Comparison of ENCODE assay signal across 19 mouse cellular contexts in genomic region chr5:43113405-43114119, GRCm38 (mm10).
A peak's percentile ranks its signal among the peaks of the same experiment; 100 is the strongest.
DNase-seq lines count a peak whose midpoint lies in the region; ATAC-seq and TF ChIP-seq lines count a peak whose summit lies in the region.
"Had no signal": no experiment of that assay in that cellular context is flagged by ENCODE, and none has a peak within 500 bp of the region (broad histone marks: within the 10 kb centered on the region; RNA-seq: fewer than 3 reads in every experiment).

No protein-coding gene starts in this region.

- no peak for ATAC-seq in heart, embryonic 15.5 days (replicated peaks; ENCODE audit: insufficient number of reproducible peaks, insufficient read depth, low FRiP score, low read depth)

- H3K4me2 ChIP-seq in heart, embryonic 15.5 days, result peak overlapping the region; percentile 47
- H3K4me2 ChIP-seq: hindbrain, embryonic 13.5 days; limb, embryonic 15.5 days; lung, embryonic 15.5 days had no signal

- no peaks in the 10 kb centered on the region for H3K9me3 ChIP-seq in heart, embryonic 15.5 days (replicated peaks)
- H3K9me3 ChIP-seq in ES-Bruce4 (replicated peaks; ENCODE audit: control insufficient read depth, insufficient read depth, low read length, poor library complexity, severe bottlenecking), result peaks cover 9% of the 10 kb centered on the region
- H3K9me3 ChIP-seq: forebrain, embryonic 10.5 days; hindbrain, embryonic 13.5 days; limb, embryonic 15.5 days; lung, embryonic 15.5 days; midbrain, embryonic 10.5 days had no signal

- no peak for TF ChIP-seq POLR2A in ES-Bruce4 (IDR thresholded peaks at IDR 0.05; ENCODE audit: insufficient read depth, low read length)

- 50% methylated on average over 12 of the region's 12 CpGs for WGBS in heart, embryonic 15.5 days

- H3K27me3 ChIP-seq in heart, embryonic 15.5 days, result no peaks in the 10 kb centered on the region
- H3K27me3 ChIP-seq in ES-Bruce4 (ENCODE audit: control insufficient read depth, insufficient read depth, low read length, poor library complexity, severe bottlenecking), result no peaks in the 10 kb centered on the region
- H3K27me3 ChIP-seq: hindbrain, embryonic 13.5 days; limb, embryonic 15.5 days; lung, embryonic 15.5 days had no signal

- no peak for DNase-seq in heart, adult 9 months (ENCODE audit: low spot score in 2 of 2)
- DNase-seq in A20 (ENCODE audit: low read depth, low spot score), result peak; percentile 20
- peak; percentile 48 for DNase-seq in adrenal gland, adult 8-10 months
- no peak for DNase-seq in lung, postnatal 10 days
- no peak for DNase-seq in urinary bladder, adult 18-20 months (ENCODE audit: low spot score in 2 of 2)
- DNase-seq: cerebellum, postnatal 25 days; gastrocnemius, postnatal 36 days; kidney, adult 9 months; right cerebral cortex, adult 18-20 months; spleen, adult 18-20 months had no signal

- H3K27ac ChIP-seq in heart, embryonic 15.5 days, result 0 out of 2 replicates have a peak overlapping the region, but pooled peaks have one; percentile 14
- no peak overlapping the region for H3K27ac ChIP-seq in ES-Bruce4 (ENCODE audit: insufficient read depth, low read length)
- H3K27ac ChIP-seq: forebrain, embryonic 10.5 days; hindbrain, embryonic 13.5 days; layer of hippocampus, adult 2 months; limb, embryonic 15.5 days; lung, embryonic 15.5 days; midbrain, embryonic 10.5 days had no signal

- H3K4me3 ChIP-seq in heart, embryonic 15.5 days, result no peak overlapping the region
- no peak overlapping the region for H3K4me3 ChIP-seq in ES-Bruce4 (ENCODE audit: low read depth, low read length)
- H3K4me3 ChIP-seq: forebrain, embryonic 10.5 days; hindbrain, embryonic 13.5 days; layer of hippocampus, adult 2 months; limb, embryonic 15.5 days; lung, embryonic 15.5 days; midbrain, embryonic 10.5 days; myocyte had no signal

- TF ChIP-seq CTCF in ES-Bruce4 (IDR thresholded peaks at IDR 0.05; ENCODE audit: low read depth, low read length), result no peak

- H3K36me3 ChIP-seq in heart, embryonic 15.5 days, result no peaks in the 10 kb centered on the region
- no peaks in the 10 kb centered on the region for H3K36me3 ChIP-seq in ES-Bruce4 (ENCODE audit: control insufficient read depth, insufficient read depth, low read length, poor library complexity, severe bottlenecking)
- H3K36me3 ChIP-seq: forebrain, embryonic 10.5 days; hindbrain, embryonic 13.5 days; limb, embryonic 15.5 days; lung, embryonic 15.5 days; midbrain, embryonic 10.5 days had no signal

- H3K9ac ChIP-seq in heart, embryonic 15.5 days, result no peak overlapping the region
- no peak overlapping the region for H3K9ac ChIP-seq in ES-Bruce4 (ENCODE audit: low read depth, poor library complexity, severe bottlenecking)
- H3K9ac ChIP-seq: hindbrain, embryonic 13.5 days; limb, embryonic 15.5 days; lung, embryonic 15.5 days had no signal

- peaks cover 3% of the 10 kb centered on the region; the same call in 1 of the 2 replicates for H3K4me1 ChIP-seq in heart, embryonic 15.5 days (replicated peaks)
- peaks cover 2% of the 10 kb centered on the region for H3K4me1 ChIP-seq in ES-Bruce4 (ENCODE audit: control insufficient read depth, insufficient read depth, low read length)
- H3K4me1 ChIP-seq: forebrain, embryonic 10.5 days; hindbrain, embryonic 13.5 days; lung, embryonic 15.5 days; midbrain, embryonic 10.5 days had no signal

- TF ChIP-seq EP300 in ES-Bruce4 (IDR thresholded peaks at IDR 0.05; ENCODE audit: insufficient read depth, low read depth, low read length), result peak; percentile 74

Comparison
In these comparisons a context has a peak if more than half of its experiments do, and no peak if none do; other contexts are left out.
1. DNase-seq: peak in A20 (single experiment) and adrenal gland, adult 8-10 months (single experiment); none in heart, adult 9 months (0 of 2), lung, postnatal 10 days (single experiment) and urinary bladder, adult 18-20 months (0 of 2).